ENCODE assay signal across 2 mouse cellular contexts in genomic region chr17:88596068-88596467, GRCm38 (mm10).
A peak's percentile ranks its signal among the peaks of the same experiment; 100 is the strongest.
TF ChIP-seq lines count a peak whose summit lies in the region.

No protein-coding gene starts in this region.

TF ChIP-seq in CH12.LX, 34 proteins besides CTCF, POLR2A, EP300 and RAD21 (continued from another document):
- no peak for TF ChIP-seq TBP (conservative IDR thresholded peaks at IDR 0.05; ENCODE audit: low read depth, low read length)
- TF ChIP-seq RCOR1 (conservative IDR thresholded peaks at IDR 0.05; ENCODE audit: low read depth, low read length): no peak
- 0 out of 2 replicates have a peak, but pooled peaks have one; percentile 20 for TF ChIP-seq JUND (conservative IDR thresholded peaks at IDR 0.05; ENCODE audit: low read depth, low read length)
- no peak for TF ChIP-seq MAX (IDR thresholded peaks at IDR 0.05; ENCODE audit: low read length)
- TF ChIP-seq POLR2AphosphoS2 (IDR thresholded peaks at IDR 0.05; ENCODE audit: low read depth, low read length): no peak
- TF ChIP-seq PAX5 (IDR thresholded peaks at IDR 0.05; ENCODE audit: low read length): no peak
- TF ChIP-seq UBTF (IDR thresholded peaks at IDR 0.05; ENCODE audit: low read depth, low read length): no peak
- TF ChIP-seq ZMIZ1 (IDR thresholded peaks at IDR 0.05; ENCODE audit: low read depth, low read length): no peak
- TF ChIP-seq GABPA (IDR thresholded peaks at IDR 0.05; ENCODE audit: insufficient replicate concordance, low read depth, low read length): no peak
- TF ChIP-seq TCF12 (IDR thresholded peaks at IDR 0.05; ENCODE audit: low read depth, low read length): 0 out of 2 replicates have a peak, but pooled peaks have one; percentile 22
- 0 out of 2 replicates have a peak, but pooled peaks have one; percentile 28 for TF ChIP-seq BHLHE40 (IDR thresholded peaks at IDR 0.05; ENCODE audit: low read depth, low read length)
- TF ChIP-seq HCFC1 (IDR thresholded peaks at IDR 0.05; ENCODE audit: low read depth, low read length): no peak
- TF ChIP-seq USF1 (IDR thresholded peaks at IDR 0.05; ENCODE audit: low read depth, low read length): no peak
- TF ChIP-seq KAT2A (IDR thresholded peaks at IDR 0.05; ENCODE audit: insufficient replicate concordance, low read length): no peak
- no peak for TF ChIP-seq ELF1 (IDR thresholded peaks at IDR 0.05; ENCODE audit: low read depth, low read length)
- TF ChIP-seq MAZ (IDR thresholded peaks at IDR 0.05; ENCODE audit: low read depth, low read length): no peak

TF ChIP-seq in MEL, 35 proteins besides CTCF, POLR2A, EP300 and RAD21 (continued from another document):
- TF ChIP-seq KAT2A (conservative IDR thresholded peaks at IDR 0.05; ENCODE audit: low read depth, low read length) (no peak), TBP (IDR thresholded peaks at IDR 0.05; ENCODE audit: low read depth, low read length) (no peak), ETS1 (IDR thresholded peaks at IDR 0.05; ENCODE audit: low read depth, low read length) (no peak), USF2 (IDR thresholded peaks at IDR 0.05; ENCODE audit: borderline replicate concordance in 1 of 2, insufficient read depth in 1 of 2, low read depth in 1 of 2, low read length in 2 of 2) (no peak)
